Mouse (Mus musculus) cerebellum, adult 11-12 months (tissue): ENCODE measurements around the gene Por.

Source experiments
- DNase-seq: peaks from one replicate; pipeline ENCODE4 v3.0.0; 2022

The Por gene

GRCm38 (mm10) chr5:135703431-135703830 lies 33.6 kb downstream of the Por start:
- DNase-seq, result no peak

DNA sequence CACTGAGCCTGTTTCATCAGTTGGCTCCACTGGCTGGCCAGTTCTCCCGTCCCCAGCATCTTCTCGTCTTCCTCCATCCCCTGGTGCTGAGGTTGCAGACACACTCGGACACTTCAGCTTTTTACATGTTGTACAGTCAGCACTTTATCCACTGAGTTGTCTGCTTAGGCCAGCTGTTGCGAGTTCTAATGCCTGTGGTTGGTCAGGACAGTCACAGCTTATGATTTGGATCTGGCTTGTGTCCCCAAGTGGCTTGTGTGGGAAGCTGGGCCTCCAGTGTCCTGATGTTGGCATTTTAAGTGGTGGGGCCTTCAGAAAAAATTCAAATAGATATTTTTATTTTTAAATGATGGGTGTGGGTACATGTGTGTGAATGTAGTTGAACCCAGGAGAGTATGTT lies 35.5 kb downstream of the Por start:
- DNase-seq, result no peak

DNA sequence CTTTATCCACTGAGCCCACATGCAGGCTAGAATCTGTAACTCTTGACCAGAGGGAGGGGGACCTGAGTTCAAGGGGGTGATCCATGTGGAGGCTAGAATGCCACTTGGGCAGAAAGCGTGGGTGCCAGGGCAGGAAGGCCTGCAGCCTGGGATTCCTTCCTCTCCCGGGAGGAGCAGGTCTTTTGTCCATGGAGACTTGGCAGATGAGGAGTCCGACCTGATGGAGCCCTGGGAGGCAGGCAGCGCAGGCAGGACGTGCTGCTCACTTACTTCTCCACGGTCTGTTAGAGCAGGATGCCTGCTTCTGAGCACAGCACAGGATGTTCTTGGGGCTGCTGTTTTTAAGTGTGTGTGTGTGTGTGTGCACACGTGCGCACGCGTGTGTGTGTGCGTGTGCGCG lies 37.2 kb downstream of the Por start:
- DNase-seq, result no peak

- no peak for DNase-seq
Measured at GRCm38 (mm10) chr5:135707855-135708254, 38.0 kb downstream of the Por start.

DNA sequence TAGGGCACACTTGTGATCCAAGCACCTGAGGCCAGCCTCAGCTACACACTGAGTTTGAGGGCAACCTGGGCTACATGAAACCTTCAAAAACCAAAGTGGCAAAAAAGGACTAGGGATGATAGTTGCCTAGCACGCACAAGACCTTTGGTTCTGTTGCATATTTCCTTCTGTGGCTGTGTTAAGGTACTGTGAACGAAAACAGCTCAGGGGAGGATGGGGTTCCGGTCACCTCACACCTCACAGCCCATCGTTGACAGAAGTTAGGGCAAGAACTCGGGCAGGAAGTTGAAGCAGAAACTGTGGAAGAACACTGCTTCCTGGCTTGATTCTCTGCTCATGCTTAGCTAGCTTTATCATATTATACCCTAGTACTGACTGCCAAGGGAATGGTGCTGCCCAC lies 39.9 kb downstream of the Por start:
- no peak for DNase-seq

- DNase-seq, result no peak
Measured at GRCm38 (mm10) chr5:135710599-135711214, 40.9 kb downstream of the Por start.

- DNase-seq, result no peak
Measured at GRCm38 (mm10) chr5:135711582-135712355, 41.9 kb downstream of the Por start.

- DNase-seq, result no peak
Measured at GRCm38 (mm10) chr5:135712803-135713202, 43.0 kb downstream of the Por start.

DNA sequence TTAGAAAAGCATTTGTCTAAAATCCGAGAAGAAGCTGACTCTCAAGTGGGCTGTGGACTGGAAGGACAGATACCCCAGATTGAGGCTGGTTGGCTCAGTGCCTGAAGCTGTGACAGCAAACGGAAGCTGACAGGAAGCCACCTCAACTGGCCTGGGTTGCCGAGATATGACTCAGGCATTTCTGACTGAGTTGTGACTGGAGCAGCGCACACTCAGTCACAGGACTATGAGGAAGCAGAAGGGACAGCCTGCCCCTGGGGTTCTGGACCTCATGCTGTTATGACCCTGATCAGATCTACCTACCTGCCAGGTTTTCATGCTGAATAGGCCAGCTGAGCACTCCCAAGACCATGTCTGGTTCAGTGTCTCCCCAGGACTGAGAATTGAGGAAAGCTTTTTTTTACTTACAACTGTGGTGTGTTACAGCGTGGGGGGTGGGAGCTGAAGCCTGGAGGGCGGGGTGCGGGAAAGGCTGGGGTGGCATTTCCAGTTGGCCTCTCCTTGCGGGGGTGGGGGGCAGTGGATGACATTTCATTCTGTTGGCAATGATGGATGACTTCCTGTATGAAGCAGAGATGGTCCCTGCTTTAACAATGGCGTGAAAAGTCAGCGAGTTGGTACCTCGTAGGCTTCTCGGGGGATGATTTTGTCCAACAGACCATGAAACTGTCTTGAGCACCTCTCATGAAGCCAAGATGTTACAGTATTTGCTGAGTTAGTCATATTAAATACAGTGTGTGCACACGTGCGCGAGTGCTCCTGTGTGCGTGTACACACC lies 43.8 kb downstream of the Por start:
- DNase-seq, result peak; percentile 59

- no peak for DNase-seq
Measured at GRCm38 (mm10) chr5:135715624-135716023, 45.8 kb downstream of the Por start.

DNA sequence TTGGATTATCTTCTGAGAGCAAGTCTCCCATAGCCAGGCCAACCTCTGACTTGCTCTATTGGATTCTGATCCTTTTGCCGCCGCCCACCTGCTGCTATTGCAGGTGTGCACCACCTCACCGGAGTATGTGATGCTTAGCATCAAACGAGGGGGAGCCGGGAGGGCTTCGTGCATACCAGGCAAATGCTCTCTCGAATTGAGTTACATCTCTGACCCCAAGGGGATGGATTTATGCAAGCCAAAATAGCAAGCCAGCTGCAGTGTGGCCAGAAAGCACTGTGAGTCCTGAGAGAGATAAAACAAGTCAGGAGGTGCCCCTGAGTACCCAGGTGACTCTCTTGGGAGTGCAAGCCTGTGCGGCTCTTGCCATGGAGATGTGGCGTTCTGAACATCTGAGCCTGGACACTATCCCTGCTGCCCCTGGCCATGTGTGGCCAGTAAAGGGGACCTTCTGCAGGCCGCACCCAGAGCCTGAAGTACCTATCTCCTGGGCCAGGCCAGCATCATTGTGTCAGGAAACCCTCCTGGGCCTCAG lies 49.8 kb downstream of the Por start:
- DNase-seq, result no peak

- DNase-seq, result no peak
Measured at GRCm38 (mm10) chr5:135720121-135720520, 50.3 kb downstream of the Por start.

- no peak for DNase-seq
Measured at GRCm38 (mm10) chr5:135721076-135721475, 51.2 kb downstream of the Por start.

- no peak for DNase-seq
Measured at GRCm38 (mm10) chr5:135722121-135722520, 52.3 kb downstream of the Por start.

DNA sequence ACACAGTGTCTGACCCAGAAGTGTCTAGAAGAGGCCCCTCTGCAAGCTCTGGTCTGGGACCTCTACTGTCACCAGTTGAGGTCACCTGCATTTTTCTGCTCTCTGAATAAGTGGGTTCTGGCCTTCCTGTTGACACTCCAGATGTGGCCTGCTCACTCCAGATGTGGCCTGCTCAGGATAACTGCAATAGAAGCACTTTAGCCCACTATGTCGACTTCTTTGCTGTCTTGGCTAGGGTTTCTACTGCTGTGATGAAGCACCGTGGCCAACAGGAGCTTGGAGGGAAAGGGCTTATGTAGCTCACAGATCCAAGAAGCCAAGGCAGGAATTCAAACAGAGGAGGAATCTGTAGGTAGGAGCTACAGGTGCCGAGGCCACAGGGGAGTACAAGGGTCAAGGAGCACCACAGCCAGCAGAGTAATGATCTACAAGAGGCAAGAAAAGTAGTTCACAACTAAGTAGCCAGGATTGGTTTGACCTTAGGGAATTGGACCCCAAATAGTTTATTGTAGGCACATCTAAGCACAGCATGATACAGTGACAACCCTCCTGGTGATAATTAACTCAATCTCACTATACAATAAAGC lies 53.4 kb downstream of the Por start:
- DNase-seq, result no peak

DNA sequence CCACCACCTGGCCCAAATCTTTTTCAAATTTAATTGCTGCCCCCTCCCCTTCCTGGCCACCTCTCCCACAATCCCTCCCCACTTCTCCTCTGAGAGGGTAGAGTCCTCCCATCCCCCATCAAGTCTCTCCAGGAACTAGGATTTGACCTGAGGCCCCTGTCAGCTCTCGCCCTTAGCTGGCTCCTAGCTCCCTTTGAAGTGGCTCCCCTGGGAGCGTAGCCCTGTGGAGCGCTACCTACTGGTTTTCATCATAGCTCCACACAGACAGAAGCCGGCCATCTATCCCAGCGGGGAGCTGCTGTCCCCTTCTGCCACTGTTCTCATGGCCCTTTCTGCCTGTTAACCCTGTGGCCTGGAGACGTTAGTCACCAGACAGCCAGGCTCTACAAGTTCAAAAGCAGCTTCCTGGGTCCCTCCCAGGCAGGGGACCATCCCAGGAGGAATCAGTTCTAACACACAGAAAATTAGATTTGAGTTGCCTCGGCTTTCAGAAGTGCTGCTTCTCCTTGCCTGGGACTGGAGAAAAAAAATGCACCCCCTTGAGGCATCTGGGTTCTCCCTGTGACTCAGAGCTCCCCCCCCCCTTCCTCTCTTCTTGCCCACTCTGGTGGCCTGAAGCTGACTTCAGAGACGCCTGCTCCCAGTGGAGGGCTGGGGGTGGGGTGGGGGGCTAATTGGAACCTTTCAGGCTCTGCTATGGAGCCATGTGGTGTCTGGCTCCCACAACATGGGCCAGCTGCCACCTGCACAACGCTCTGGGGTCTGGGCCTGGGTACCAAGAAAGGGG lies 54.9 kb downstream of the Por start:
- no peak for DNase-seq

GRCm38 (mm10) chr5:135725391-135725841 lies 55.6 kb downstream of the Por start:
- no peak for DNase-seq

- no peak for DNase-seq
Measured at GRCm38 (mm10) chr5:135725991-135726390, 56.2 kb downstream of the Por start.

DNA sequence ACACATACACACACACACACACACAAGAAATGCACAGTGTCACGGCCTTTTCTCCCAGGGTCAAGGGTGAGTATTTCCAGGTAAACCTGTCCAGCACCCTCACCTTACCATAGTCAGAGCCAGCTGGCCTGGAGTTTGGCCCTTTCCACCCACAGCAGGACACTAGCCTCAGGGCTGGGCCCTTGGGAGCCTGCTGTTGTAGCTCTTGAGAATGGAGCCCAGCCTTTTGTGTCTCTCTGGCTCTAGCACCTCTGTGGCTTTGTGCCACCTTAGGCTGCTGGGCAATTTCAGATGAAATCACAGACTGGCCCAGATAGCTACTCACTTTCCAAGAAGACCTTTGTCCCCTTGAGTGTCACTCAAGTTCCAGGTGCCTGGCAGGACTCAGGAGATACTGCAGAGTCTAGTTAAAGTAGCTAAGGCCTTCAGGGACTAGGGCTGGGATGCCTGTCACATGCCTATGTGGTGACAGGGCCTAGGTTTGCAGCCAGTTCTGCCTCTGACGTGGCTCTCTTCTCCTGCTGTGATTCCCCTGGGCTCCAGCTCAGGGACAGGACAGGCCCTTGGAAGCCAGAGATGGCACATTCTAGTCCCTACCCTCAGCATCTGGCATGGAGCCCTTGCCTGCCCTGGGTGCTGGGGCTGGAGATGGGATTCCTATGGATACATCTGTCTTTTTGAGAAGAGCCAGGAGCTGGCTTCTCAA lies 57.0 kb downstream of the Por start:
- DNase-seq, result no peak

- no peak for DNase-seq
Measured at GRCm38 (mm10) chr5:135727871-135728270, 58.0 kb downstream of the Por start.

- no peak for DNase-seq
Measured at GRCm38 (mm10) chr5:135728361-135728760, 58.5 kb downstream of the Por start.

- no peak for DNase-seq
Measured at GRCm38 (mm10) chr5:135729351-135729750, 59.5 kb downstream of the Por start.
